ENCODE assay signal across 8 mouse cellular contexts in the genomic region with DNA sequence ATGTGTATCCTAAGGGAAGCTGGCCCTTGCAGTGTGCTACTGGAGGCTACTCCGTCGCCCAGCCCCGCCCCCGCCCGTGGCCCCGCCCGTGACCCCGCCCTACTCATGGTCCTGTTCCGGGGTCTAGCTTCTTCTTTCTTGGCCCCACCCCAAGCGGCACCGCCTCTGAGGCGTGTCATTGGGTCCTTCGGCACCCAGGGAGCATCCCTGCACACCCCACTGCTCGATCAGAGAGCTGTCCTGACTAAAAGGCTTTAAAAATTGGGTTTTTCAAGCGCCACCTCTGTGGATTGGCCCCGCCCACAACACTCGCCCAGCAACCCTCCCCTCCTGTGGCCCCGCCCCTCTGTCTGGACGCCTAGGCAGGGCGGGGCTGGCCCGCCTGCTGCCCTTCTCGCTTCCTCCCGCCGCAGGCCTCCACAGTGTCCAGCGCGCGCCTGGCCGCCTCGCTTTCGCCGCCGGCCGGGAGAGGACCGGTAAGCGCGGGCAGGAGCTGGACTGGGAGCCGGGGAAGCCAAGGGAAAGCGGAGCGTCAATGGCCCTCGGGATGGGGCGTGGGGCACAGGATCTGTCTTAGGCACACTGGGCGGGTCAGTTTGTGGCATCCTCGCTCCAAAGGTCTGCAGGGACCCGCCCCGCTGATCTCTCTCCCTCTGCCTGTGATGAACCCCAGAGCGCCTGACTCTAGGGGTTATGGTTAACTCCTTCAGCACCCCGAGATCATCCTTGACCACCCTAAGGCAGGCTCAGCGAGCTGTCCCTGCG. TPM values are rescaled to one million over a fixed set of nuclear protein-coding genes. Genes with fewer than 3 reads are reported as not detected.
A peak's percentile ranks its signal among the peaks of the same experiment; 100 is the strongest.
DNase-seq lines count a peak whose midpoint lies in the region; ATAC-seq and TF ChIP-seq lines count a peak whose summit lies in the region.

Slc41a3 (plus strand) TSS at position 193 of the 765 bp plus-strand sequence.

- H3K4me2 ChIP-seq in hindbrain, postnatal 0 days (ENCODE audit: low read depth, low read length) = peak within 1 kb of the TSS; percentile 94

- no peaks in the 10 kb centered on the region for H3K9me3 ChIP-seq in hindbrain, postnatal 0 days (ENCODE audit: low read length)
- H3K9me3 ChIP-seq in megakaryocyte, embryonic 14.5 days = no peaks in the 10 kb centered on the region

- intact Hi-C loops in gastrocnemius, adult 2 months (cut with DNase I) = loop anchor here (5.0 kb wide), 1 partner anchor 142 kb away; the partner anchor contains the start of gene Klf15

- no peaks in the 10 kb centered on the region for H3K27me3 ChIP-seq in hindbrain, postnatal 0 days (ENCODE audit: insufficient read depth, low read length)
- peaks cover 11% of the 10 kb centered on the region for H3K27me3 ChIP-seq in megakaryocyte, embryonic 14.5 days (replicated peaks)

- DNase-seq in WW6 (ENCODE audit: low read depth, low spot score) = peak; percentile 33
- DNase-seq in cerebellum, postnatal 4 days (ENCODE audit: low spot score in 2 of 2) = peak; percentile 69 to 82
- peak; percentile 97 for DNase-seq in gastrocnemius, adult 2 months
- peak; percentile 91 for DNase-seq in hindbrain, postnatal 0 days (ENCODE audit: low spot score)
- peak; percentile 75 to 84 for DNase-seq in left cerebral cortex, adult 8-10 months (ENCODE audit: low spot score in 2 of 2)
- peak; percentile 88 for DNase-seq in right cerebral cortex, postnatal 10 days (ENCODE audit: low spot score in 2 of 2)
- peak; percentile 89 for DNase-seq in urinary bladder, postnatal 25 days (ENCODE audit: low spot score)

- peaks cover 5% of the 10 kb centered on the region; the same call in 1 of the 2 replicates for H3K4me1 ChIP-seq in hindbrain, postnatal 0 days (ENCODE audit: insufficient read depth, low read length)
- H3K4me1 ChIP-seq in megakaryocyte, embryonic 14.5 days = peaks cover 86% of the 10 kb centered on the region

- ATAC-seq in hindbrain, postnatal 0 days = peak; percentile 92

- H3K36me3 ChIP-seq in hindbrain, postnatal 0 days (ENCODE audit: insufficient read depth, low read length) = no peaks in the 10 kb centered on the region
- peaks cover 6% of the 10 kb centered on the region for H3K36me3 ChIP-seq in megakaryocyte, embryonic 14.5 days (replicated peaks; ENCODE audit: low read length)

- no peak; the same call in 1 of the 2 replicates for TF ChIP-seq CTCF in gastrocnemius, adult 2 months (IDR thresholded peaks at IDR 0.05)
- no peak for TF ChIP-seq CTCF in hindbrain, postnatal 0 days (IDR thresholded peaks at IDR 0.05; ENCODE audit: low read depth)

- peak within 1 kb of the TSS; percentile 76 for H3K4me3 ChIP-seq in gastrocnemius, adult 2 months
- peak within 1 kb of the TSS; percentile 65 for H3K4me3 ChIP-seq in hindbrain, postnatal 0 days (ENCODE audit: low read length)
- peak within 1 kb of the TSS; percentile 99 for H3K4me3 ChIP-seq in megakaryocyte, embryonic 14.5 days (replicated peaks)

- H3K9ac ChIP-seq in hindbrain, postnatal 0 days (replicated peaks; ENCODE audit: low read length) = peak within 1 kb of the TSS; percentile 74

- WGBS in hindbrain, postnatal 0 days = 1% methylated on average over 44 of the region's 49 CpGs

- peak within 1 kb of the TSS; percentile 98 for H3K27ac ChIP-seq in gastrocnemius, adult 2 months
- peak within 1 kb of the TSS; percentile 69 for H3K27ac ChIP-seq in hindbrain, postnatal 0 days

RNA-seq across cellular contexts. Expression of gene Slc41a3, which starts in this region (rescaled TPM):
- total RNA-seq in gastrocnemius, adult 2 months (2021) = 100 to 1,000 TPM in 1 of 2 experiments, 10 to 100 TPM in 1; 75.0 to 118 TPM
- total RNA-seq in hindbrain, postnatal 0 days (2014; rRNA removed) = 17.4 and 18.0 TPM in 2 replicates
- polyA plus RNA-seq in hindbrain, postnatal 0 days (2015; fragmentation: Nextera tagmentation; extraction: Ambion mirVana) = 17.1 and 17.6 TPM in 2 replicates
- total RNA-seq in left cerebral cortex, adult 8-10 months (2022) = 1 to 10 TPM; 5.4 to 8.5 (median 7.0) TPM
- polyA plus RNA-seq in megakaryocyte, embryonic 14.5 days (2012; ENCODE audit: insufficient read depth, low replicate concordance) = 13.2 and 31.2 TPM in 2 replicates

Comparison
In these comparisons a context has a peak if more than half of its experiments do, and no peak if none do; other contexts are left out.
1. Peak in every context shown above with its lines: DNase-seq, ATAC-seq, H3K4me3 ChIP-seq and H3K27ac ChIP-seq.
2. DNase-seq: peak in every context shown above with its lines; median percentile 97 in gastrocnemius, adult 2 months; 91 in hindbrain, postnatal 0 days; 89 in urinary bladder, postnatal 25 days; 88 in right cerebral cortex, postnatal 10 days; 80 in left cerebral cortex, adult 8-10 months; 76 in cerebellum, postnatal 4 days; 33 in WW6.